Mouse (Mus musculus): ENCODE data around the gene Stk24.

Gene Stk24

DNA sequence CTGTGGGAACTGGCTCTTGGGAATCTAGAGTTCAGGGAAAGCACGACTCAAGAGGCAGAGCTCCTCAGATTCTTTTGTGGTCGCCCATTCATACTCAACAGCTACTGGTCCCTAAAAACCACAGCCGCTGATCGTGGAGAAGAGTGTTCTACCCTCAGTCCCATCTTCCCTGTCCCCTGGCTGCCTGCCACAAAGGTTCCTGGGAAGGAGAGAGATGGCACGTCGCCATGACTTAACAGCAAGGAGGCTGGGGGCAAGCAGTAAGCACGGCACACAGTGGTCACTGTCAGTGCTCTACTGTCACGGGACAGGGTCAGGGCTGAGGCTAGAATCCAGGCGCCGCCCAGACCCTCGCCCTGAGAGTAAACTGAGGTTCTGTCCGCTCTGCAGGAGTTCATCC, 104.8 kb downstream of the Stk24 start:
- in situ Hi-C loops (cut with MboI; ENCODE audit: low sequenced_read_pairs), result loop anchor here (5.0 kb wide), 1 partner anchor 177 kb away; no protein-coding TSS in a partner anchor

DNA sequence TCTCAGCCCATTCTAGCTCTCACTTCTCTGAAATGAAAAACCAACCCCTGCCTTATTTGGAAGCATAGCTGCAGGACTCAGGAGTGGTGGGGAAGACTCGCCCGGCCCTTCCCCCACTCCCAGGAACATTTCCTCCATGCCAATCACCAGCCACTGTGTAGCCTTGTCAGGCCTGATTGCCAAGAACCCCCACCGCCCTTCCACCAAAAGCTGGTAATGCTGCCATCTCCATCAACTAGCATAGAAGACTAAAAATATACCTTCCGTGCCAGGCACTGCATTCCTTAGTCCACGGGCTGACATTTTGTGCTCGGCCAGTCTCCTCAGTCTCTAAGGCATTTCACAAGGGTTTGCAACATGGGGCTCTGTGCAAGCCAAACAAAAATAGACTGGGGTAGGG, 109.3 kb downstream of the Stk24 start:
- in situ Hi-C loops (cut with MboI; ENCODE audit: low sequenced_read_pairs), result no loop called here

DNA sequence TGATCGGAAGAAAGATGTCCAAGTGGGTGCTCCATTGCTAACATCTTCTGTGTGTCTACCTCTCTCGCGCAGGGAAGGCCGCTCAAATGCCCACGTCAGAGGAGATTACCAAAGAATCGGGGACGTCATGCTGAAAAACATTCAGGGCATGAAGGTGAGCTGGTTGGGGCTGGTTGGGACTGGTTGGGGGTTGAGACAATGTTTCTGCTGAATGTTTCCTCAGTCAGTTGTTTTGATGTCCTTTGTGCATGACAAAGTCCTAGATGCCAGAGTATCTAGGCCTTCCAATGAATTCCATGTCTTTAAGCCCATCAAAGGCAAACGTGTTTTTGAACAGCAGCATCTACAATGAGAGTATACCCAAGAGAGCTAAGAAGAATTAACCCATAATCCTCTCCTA, 112.0 kb downstream of the Stk24 start:
- in situ Hi-C loops (cut with MboI; ENCODE audit: low sequenced_read_pairs), result no loop called here

DNA sequence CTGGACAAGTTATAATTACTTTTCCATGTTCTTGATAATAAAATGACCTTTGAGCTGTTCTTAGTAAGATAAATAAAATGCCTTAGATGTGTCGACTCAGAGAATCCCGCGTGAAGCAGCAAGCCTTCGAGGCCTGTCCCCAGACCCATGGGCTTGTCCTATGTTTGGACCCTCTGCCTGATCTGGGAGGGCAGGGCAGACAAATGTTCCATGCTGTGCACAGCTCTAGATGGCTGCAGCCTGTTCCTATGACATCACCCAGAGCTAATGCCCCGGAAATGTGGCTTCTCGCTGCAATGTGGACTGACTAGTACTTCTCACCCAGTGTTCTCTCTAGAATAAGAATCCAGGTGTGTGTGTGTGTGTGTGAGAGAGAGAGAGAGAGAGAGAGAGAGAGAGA, 115.4 kb downstream of the Stk24 start:
- in situ Hi-C loops (cut with MboI; ENCODE audit: low sequenced_read_pairs), result no loop called here

DNA sequence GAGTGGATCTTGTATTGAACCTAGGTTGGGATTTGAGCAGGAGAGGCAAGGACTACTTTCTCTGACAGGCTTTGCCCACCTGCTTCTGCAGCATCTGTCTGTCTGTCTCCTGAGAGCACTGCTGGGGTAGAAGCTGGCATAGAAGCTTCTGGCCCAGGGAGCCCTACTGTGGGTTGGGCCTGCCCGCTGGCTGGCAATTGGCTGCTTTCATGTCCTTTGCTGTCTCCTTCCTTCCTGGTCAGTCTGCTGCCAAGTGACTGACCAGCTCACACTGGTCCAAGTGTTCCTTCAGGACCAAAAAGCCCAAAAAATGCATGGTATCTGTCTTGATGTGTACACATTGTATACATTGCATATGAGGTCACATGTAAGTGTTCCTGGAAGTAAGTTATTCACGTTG, 115.9 kb downstream of the Stk24 start:
- in situ Hi-C loops (cut with MboI; ENCODE audit: low sequenced_read_pairs), result no loop called here

DNA sequence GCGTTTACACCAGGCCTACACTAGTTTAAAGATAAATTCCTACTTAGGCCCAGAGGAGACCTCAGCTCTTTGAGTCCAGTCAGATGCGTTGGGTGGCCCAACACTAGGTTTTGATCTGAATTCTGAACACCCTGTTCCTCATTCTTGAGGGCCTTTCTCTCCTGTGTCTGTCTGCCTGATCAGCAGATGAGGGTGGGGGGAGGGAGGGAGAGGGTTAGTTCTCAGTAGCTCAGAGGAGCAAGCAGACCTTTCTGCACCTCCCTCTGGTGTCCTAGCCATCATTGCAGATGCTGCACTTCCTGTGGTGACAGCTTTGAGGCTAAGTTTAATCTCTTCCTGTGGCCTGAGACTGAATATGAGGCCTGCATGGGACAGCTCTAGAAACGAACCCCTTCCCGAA, 117.2 kb downstream of the Stk24 start:
- in situ Hi-C loops (cut with MboI; ENCODE audit: low sequenced_read_pairs), result no loop called here

DNA sequence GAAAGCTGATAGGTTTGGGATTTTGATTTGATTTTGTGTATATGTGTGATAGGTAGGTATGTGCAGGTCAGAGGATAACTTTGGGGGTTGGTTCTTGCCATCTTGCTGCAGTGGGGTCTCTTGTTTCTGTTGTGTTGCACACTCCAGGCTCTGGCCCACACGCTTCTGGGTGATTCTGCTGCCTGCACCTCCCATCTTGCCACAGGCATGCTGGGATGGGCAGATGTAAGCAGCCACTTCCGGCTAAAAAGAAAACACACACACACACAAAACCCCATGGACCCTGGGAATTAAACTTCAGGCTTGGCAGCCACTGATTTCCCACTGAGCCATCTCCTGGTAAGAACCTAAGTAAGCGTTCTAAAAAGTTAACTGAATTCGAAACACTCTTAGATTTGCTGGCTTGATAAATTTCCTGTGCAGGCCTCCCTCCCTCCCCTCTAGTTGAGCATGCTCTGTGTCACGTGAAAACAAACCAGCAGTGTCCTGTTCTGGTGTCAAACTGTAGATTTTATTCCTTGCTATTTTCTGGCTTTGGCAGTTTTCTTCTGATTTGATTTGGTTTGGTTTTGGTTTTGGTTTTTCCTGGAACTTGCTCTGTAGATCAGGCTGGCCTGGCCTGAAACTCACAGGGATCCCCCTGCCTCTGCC, 118.5 kb downstream of the Stk24 start:
- in situ Hi-C loops (cut with MboI; ENCODE audit: low sequenced_read_pairs), result no loop called here

DNA sequence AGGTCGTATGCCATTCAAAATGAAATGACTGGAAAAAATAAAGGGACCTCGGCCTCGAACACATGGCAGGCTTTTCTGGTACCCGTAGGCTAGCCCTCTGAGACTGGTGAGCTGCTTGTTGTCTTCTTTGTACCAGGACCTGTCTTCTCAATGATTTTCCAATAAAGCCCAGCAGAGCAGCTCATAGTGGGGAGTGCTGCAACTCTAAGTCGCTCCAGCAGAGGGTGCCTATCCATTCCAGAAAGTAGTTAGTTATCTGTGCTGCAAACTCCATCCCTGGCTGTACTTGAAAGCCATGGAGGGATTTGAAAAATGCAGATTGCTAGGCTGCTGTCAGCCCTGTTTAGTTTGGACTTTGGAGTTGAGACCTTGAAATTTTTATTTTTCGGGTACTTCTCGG, 120.0 kb downstream of the Stk24 start:
- in situ Hi-C loops (cut with MboI; ENCODE audit: low sequenced_read_pairs), result no loop called here

DNA sequence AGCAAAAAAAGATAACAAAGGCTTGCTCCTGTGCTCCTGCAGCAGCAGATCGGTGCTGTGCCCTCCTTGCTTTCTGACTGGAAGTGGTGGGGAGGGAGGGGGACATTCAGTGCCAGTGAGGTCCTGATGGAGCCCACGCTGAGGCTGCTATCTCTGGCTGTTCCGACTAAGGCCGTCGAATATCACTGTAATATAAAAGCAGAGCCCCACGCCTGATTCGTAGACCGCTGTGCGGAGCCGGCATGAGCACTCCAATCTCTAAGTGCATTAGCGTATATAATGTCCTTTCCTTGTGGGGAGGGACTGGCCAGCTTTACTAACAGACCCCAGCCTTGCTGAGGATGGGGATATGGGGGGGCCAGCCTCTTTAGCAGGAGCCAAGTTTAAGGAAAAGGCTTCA, 120.5 kb downstream of the Stk24 start:
- in situ Hi-C loops (cut with MboI; ENCODE audit: low sequenced_read_pairs), result no loop called here

DNA sequence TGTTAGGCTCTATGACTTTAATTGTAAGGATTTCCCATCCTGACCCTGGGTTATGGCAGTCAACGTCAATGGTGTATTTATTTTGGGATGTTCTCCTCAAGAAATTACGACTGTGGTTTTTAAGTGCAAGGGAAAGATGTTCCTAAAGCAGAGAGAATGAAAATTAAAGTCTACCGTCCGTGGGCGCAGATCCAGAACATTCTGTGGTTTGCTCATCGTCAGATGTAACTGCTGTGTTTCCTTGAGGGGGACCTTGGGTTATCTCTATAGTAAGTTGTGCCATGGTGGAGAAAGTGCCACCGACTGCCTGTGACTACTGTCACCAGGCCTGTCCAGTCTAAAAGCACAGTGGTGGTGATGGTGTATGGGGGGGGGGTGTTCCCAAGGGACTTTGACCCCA, 122.9 kb downstream of the Stk24 start:
- in situ Hi-C loops (cut with MboI; ENCODE audit: low sequenced_read_pairs), result no loop called here

DNA sequence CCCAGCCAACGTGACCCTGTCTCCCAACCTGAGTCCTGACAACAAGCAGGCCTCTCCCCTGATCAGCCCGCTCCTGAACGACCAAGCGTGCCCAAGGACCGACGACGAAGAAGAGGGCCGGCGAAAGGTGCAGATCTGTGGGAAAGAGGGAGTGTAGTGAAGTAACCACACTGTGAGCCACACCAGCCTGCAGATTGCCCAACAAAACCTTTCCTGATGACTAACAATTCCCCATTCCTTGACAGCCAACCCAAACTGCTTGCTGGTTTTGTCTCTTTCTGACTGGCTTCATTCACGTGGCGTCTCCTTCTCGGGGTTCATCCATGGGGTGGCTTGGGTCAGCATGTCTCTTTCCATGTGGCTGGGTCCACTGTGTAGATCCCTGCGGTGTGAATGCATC, 124.3 kb downstream of the Stk24 start:
- in situ Hi-C loops (cut with MboI; ENCODE audit: low sequenced_read_pairs), result no loop called here

DNA sequence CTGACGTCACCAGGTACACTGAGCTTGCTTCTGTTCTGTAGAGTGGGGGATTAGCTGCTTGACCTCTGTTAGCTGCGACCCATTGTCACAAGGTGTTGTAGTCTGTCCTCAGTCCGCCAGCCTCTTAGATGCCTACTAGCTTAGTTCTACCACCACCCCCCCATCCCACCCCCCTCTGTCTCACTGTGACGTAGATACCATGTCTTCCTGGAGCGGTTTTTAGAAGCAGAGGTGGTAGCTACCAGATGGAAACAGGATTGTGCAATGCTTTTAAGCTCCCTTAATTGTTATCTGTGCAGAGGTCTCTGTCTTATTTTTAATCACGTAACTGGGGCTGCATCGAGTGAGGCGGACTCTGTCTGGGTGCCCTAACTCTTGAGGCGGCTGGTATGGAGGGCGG, 124.9 kb downstream of the Stk24 start:
- in situ Hi-C loops (cut with MboI; ENCODE audit: low sequenced_read_pairs), result no loop called here

DNA sequence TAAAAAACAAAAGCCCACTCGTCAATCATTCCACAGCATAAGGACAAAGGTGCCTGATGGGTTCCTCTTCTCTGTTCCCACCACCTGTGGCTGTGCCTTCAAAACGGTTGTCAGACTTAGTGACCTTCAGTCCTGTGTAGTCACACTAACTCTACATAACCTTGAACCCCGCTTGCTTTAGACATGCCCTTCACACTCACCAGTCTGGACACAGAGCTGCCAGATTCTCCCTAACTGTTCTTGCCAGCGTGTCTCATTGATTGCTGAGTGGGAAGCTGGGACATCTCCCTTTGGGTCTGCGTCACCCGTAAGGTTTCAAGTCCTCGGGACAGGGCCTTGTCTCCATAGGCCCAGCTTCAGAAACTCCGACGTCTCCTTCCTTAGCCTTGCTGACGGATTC, 127.3 kb downstream of the Stk24 start:
- in situ Hi-C loops (cut with MboI; ENCODE audit: low sequenced_read_pairs), result no loop called here

DNA sequence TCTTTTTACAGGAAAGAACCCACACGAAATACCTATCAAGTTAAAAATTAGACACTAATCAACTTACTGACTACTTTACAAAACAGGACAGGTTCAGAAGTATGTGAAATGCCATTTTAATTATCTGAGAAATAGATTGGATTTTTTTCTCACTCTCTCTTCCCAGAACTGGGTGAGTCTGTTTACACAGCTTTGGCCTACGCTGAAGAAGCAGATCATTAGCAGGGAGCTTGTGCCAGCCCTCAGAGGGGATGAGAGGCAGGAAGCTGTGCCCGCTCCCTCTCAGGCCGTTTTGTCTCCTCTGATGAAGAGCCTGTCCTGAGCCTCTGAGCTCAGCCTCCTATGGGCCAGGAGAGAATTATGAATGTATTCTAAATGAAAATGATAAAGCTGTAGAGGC, 128.1 kb downstream of the Stk24 start:
- in situ Hi-C loops (cut with MboI; ENCODE audit: low sequenced_read_pairs), result no loop called here

DNA sequence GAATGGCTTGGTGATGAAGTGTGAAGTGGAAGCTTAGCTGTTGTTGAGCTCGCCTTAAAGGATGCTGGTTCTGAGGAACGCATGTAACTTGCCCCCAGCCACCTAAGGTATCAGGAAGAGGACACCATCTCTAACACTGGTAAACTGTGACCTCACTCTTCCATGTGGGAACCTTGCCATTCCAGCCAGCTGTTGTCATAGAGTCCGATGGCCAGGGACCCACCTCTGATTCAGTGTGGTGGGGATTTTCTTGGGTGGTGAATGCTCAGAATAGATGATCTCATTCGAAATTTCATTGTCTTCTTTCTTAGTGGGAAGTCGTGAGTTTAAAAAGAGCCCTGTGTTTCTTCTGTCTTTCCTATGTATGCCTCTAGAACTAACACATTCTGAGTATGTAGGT, 128.7 kb downstream of the Stk24 start:
- in situ Hi-C loops (cut with MboI; ENCODE audit: low sequenced_read_pairs), result no loop called here

DNA sequence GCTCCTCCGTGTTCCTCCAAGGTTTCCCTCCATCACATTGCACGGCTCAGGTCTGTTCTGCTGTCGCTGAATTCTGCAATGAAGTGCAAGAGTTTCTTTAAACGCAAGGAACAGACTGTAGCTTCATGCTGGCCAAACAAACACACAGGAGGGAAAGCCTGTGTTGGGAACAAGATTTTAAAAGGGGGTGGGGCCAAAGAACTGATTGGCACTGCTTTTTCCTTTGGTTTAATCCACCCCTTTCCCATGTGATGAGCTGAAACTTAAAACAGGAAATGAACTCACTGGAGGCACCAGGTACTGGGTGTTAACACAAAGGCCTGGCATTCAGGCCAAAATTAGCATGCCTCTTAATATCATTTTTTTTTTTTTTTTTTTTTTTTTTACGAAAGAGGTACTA, 131.5 kb downstream of the Stk24 start:
- in situ Hi-C loops (cut with MboI; ENCODE audit: low sequenced_read_pairs), result no loop called here

DNA sequence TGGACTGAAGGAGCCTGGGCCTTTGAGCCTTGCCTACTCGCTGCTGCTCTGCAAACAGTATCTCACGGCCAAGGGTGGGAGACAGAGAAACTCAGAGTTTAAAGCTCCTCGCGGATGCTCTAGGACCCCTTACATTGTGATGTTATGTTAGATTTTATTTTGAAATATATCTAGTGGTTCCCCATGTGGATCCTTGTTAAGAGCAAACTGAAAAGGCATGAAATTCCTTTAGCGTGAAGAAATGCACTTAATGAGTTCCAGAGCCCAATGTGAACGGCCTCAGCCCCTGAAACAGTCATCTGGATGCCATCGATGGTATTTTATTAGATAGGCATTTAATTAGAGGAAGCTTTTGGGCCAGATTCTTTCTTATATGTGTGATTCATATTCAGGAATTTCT, 132.5 kb downstream of the Stk24 start:
- in situ Hi-C loops (cut with MboI; ENCODE audit: low sequenced_read_pairs), result no loop called here

DNA sequence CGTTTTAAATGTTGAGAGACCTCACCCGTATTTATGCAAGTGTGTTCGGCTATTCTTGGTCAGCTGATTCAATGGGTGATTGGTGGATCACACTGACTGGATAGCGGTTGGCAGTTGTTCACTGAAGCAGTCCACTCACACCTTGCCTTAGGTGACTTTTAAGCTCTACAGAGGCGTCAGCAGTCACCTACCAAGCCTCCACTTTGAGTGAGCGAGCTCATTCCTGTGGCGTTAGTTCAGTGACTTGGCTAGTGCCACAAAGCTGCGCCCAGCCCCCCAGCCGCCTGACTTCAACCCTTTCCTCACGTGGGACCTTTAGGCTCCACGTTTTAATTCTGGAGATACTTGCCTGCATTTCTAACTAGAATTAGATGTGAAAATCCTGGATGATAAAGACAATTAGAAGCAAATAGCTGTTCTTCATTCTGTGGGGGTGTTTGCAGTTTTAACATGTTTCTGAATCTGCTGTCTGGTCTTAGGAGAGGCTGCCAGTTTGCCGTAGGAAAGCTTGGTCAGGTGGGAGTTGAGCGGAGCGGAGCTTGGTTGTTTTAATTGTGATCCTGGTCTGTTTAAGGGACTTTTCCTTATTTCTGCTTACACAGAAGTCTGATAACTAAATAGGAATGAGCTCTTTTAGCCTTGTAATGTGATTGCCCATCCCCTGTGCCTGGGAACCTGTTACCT, 133.6 kb downstream of the Stk24 start:
- in situ Hi-C loops (cut with MboI; ENCODE audit: low sequenced_read_pairs), result no loop called here

DNA sequence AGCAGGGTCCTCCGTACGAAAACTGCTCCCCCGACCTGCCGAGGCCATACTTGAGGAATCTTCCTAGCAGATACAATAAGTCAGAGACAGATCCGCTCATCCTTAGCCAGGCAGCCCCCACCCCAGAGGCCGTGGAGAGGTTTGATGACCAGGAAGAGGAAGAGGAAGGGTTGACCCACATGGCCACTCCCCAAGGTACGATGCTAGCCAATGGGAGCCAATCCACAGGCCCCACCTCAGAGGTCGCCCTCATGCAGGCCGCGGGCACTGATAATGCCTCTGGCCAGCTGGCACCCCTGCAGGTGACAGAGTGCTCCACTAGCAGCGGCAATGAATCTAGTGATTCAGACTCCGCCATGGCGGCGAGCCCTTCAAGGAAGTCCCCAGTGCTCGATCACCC, 135.7 kb downstream of the Stk24 start:
- in situ Hi-C loops (cut with MboI; ENCODE audit: low sequenced_read_pairs), result no loop called here

DNA sequence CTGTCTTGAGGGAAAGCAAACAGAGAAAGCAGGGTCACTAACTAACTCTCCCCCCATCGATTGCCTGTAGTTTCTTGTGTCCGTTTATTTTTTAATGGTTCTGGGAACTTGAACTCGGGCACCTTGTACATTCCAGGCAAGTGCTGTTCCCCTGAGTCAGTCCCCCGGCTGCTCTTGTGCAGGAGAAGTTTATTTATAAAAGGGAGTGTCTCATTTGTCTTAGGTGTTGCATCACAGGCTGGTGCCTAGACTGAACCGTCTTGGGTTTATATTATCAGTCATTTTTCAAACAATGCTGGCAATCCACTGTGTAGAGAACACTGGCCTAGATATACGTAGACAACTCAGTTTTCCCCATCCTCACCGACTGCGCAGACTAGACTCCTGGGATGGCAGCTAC, 140.4 kb downstream of the Stk24 start:
- in situ Hi-C loops (cut with MboI; ENCODE audit: low sequenced_read_pairs), result no loop called here

DNA sequence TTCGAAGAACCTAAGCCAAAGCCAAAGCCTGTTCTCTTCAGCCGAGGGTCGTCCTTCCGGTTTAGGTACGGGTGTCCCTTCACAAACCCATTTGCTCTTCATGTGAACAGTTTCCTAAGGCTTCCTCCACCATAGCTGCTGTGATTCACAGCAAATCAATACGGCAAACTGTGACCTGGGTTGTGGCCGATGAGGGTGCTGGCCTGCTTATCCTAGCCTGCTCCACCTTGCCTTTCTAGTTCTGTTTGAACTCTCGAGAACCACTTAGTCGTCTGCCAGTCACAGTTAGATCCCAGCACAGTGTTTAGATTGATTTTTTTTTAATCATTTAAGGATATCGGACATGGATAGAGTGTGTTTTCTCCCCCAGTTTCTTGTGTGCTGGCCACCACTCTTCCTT, 141.1 kb downstream of the Stk24 start:
- in situ Hi-C loops (cut with MboI; ENCODE audit: low sequenced_read_pairs), result no loop called here

DNA sequence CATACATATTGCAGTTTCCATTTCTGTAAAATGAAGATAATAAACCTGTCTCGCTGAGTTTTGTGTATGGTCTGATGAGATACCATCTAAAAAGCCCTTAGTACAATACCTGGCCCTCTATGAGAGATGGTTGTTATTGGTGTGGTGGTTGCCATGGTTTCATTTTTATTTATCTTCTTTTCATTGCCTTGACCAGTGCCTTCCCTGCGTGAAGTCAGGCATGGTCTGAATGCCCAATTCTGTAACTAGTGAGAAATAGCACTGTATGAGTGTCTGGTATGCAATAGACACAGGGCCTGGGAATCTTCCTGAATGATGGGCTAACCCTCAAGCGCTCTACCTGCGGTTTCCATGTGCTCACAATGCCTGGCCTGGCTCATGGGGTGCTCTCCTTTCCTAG, 143.1 kb downstream of the Stk24 start:
- in situ Hi-C loops (cut with MboI; ENCODE audit: low sequenced_read_pairs), result no loop called here
